Mouse (Mus musculus) v-Abl transformed pro-B cells (cell line): ENCODE results near the gene Gm6760.

Experiments
- in situ Hi-C, 2 experiments: fragments of 400-800 bp; cut with MboI; formaldehyde crosslinking; loops; one replicate each; pipeline ENCODE4 v1.15.1; 2025; ENCODE audit not compliant: unreplicated experiment in 2 of 2

The Gm6760 gene

DNA sequence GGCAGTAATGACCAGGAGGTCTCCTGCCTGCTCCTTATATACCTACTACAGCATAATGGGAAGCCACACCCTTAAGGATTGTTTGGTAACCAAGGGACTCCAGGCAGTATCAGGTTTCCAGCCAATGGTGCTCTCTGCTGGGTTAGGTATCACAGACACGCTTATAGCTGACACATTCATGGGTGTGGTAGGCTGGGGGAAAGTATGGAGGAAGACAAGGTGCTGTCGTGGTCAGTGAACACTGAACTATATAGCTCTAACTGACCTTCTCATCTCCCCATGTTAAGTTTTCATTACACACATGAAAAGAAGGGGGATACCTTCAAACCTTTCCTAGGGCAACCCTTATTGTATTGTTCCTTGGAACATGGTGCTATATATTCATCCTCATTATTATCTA is at the start of gene Gm6760:
TSS of gene Gm6760 (minus strand) at position 101 of the 400 bp plus-strand sequence.
- in situ Hi-C loops, result no loop called here

GRCm38 (mm10) chrX:64181246-64181645 is 29.2 kb upstream of the Gm6760 start:
- in situ Hi-C loops, result no loop called here

DNA sequence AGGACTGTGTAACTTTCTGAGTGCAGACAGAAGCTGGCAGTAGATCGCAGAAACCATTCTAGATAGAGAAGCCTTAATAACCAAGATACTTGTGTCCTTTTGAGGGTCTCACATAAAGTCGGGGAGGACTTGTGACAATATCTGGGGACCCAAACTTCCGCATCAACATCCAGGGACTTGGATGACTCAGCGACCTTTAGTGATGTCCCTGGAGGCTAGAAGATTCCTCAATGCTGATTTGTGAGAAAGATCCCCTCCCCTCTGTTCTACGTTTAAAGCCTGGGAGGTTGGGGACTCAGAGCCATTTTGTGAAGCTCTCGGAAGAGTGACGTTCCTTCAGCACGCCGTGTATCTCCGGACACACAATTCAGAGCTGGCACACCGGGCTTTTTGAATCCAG is 21.2 kb upstream of the Gm6760 start, which contains the start of gene 3830417A13Rik:
TSS of gene 3830417A13Rik (plus strand) at position 301 of the 400 bp plus-strand sequence.
- in situ Hi-C loops, result no loop called here
